Mouse (Mus musculus) T-helper 1 cell (primary cell): ENCODE results near the gene Alb.

Experiments
- in situ Hi-C: fragments of 300-600 bp; cut with MboI, MseI; formaldehyde crosslinking; loops from one replicate; pipeline ENCODE4 v1.15.1; 2025; ENCODE audit warnings: high pct_unique_total_duplicates

Gene Alb

DNA sequence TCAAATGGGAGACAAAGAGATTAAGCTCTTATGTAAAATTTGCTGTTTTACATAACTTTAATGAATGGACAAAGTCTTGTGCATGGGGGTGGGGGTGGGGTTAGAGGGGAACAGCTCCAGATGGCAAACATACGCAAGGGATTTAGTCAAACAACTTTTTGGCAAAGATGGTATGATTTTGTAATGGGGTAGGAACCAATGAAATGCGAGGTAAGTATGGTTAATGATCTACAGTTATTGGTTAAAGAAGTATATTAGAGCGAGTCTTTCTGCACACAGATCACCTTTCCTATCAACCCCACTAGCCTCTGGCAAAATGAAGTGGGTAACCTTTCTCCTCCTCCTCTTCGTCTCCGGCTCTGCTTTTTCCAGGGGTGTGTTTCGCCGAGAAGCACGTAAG is at the start of gene Alb:
Alb (plus strand) TSS at position 279 of the 400 bp plus-strand sequence.
- in situ Hi-C loops: no loop called here

DNA sequence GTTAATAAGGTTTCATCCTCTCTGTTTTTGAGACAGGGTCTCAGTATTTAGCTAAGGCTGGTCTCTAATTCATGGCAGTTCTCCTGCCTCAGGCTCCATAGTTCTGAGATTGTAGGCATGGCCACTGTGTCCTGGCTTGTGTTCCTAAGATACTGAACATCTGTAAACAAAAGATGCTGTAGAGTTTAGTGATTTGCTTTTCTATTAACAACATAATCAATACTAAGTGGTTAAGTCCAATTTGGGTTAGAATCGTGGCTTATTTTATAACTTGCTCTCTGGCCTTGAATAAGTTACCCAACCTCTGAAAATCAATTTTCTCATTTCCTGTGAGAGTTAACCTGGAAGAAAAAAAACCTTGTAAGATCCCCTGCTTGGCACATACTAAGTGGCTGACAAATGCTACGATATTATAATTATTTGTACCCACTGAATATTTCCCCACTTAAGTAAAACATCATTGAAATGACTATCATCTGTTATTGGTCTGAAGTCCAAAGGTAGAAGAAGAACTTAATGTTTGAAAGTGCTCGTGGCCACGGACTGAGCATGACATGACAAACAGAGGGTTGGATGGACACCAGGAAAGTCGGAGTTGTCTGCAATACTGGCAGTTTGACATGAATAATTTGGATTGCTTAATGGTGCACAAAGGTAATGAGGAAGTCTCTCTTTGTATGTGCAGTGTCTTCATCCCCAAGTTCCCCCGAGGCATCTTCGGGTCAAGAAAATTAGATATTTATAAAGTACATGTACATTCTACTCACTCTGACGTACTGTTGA is 46.4 kb upstream of the Alb start:
- in situ Hi-C loops: no loop called here

DNA sequence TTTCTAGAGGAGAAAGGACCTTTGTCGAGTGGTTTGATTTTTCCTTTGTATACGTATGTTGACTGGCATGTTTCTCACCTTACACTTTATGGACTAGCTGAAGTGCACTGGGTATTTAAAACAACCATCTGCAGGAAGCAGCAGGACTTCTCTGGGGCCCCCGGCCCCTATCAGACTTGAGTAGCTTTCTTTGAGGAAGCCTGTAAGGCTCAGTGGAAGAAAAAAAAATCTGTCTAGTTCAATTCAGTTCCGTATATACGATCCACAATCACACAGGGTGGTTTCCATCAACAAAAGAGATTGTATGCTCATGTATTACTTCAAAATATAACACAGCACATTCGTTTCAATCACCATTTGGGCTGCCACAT is 45.8 kb upstream of the Alb start:
- in situ Hi-C loops: no loop called here

DNA sequence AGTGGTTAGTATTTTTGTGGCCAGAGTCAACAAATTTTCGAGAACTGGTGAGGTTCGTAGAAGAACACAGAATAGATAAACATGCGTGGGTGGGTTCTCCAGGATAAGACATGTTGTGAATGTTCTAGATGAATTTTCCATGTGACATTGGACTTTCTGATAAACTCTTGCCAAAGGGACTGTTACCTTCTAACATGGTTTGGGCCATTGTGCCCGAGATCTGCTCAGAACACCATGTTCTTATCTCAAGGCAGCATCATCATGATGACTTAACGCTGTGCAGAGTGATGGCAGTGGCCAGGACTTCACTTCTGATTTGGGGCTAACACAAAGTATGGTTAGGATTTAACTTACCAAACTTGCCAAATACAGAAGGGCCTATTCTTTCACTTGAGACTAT is 36.1 kb upstream of the Alb start:
- in situ Hi-C loops: no loop called here

DNA sequence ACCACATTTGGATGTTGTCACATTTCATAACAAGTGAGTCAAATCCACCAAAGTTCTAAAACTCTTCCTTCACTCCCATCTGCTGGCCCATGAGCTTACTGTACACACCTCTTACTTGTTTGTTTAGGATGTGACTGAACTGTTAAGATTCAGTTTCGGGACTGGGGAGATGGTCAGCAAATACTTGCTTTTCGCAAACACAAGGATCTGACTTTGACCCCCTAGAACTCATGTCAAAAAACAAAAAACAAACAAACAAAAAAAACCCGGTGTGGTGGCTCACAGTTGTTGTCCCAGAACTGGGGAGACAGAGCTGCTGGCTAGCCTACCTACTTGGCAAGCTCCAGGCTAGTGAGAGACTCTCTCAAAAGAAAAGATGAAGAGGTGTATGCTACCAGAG is 35.5 kb upstream of the Alb start:
- in situ Hi-C loops: no loop called here

DNA sequence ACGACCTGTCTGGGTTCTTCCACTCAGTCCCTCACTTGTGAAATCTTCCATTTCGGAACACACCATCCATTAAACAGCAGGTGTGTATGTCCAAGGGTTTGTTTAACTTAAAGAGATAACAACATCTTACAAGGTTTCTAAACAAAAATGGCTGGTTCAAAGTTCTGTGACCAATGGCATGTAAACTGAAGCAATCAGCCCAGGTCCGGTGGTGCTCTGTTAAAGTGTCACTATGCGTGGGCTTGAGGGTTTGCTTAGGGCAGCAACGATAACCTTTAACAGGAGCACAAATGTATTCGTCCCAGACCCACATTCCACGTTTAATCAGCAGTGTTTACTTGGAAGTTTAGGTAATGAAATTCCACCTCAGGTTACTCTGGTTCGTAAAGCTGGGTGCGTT is 29.6 kb upstream of the Alb start:
- in situ Hi-C loops: no loop called here

DNA sequence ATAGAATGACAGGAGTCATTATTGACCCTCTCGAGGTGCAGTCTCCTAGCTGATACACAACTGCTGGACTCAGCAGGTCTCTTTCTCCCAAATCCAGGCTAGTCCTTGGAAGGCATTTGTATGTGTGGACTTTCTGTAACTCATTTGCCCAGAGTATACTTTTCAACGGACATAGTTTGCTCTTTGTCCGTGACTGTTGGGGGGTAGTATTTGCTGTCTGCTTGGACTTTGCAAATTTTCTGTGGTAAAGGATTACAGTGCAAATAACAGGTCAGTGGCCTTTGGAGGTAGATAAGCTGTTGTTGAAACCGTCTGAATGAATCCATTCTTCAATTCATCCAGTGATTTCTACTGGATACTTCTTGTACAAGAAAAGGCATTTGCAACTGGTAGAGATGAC is 21.5 kb upstream of the Alb start:
- in situ Hi-C loops: no loop called here

DNA sequence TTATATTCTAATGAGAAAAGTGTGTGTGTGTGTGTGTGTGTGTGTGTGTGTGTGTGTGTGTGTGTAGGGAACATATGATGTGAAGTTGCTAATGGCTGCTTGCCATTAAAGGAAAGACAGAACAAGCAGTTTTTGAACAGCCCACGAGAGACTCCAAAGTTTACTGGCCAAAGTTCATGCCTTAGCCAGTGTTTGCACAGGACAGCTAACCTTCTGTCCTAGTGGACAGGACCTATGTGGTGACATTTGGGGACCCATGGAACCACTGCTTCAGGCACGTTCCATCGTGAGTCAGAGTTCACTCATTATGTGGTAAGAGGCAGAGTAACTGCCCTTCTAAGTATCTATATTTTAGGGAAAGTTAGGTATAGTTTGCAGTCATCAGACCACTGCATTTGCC is 13.1 kb upstream of the Alb start:
- in situ Hi-C loops: no loop called here

DNA sequence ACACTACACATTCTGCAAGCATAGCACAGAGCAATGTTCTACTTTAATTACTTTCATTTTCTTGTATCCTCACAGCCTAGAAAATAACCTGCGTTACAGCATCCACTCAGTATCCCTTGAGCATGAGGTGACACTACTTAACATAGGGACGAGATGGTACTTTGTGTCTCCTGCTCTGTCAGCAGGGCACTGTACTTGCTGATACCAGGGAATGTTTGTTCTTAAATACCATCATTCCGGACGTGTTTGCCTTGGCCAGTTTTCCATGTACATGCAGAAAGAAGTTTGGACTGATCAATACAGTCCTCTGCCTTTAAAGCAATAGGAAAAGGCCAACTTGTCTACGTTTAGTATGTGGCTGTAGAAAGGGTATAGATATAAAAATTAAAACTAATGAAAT is 10.7 kb upstream of the Alb start:
- in situ Hi-C loops: no loop called here

DNA sequence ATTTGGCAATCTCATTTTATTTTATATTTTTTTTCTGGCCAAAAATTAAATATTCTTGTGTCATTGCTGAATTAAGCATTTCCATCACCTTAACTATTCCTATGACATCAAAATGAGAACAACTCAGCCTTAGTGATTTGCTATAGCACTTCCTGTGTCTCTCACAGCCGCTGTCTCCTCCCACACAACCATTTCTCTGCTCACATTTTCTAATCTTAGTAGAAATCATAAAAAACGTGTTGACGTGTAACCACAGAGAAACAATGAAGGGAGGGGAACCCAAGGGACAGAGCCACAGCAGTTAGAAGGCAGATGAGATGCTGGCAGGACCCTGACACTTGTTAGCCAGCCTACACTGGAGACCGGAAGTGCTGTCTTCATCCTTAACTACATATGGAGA is 8.0 kb upstream of the Alb start:
- in situ Hi-C loops: no loop called here

DNA sequence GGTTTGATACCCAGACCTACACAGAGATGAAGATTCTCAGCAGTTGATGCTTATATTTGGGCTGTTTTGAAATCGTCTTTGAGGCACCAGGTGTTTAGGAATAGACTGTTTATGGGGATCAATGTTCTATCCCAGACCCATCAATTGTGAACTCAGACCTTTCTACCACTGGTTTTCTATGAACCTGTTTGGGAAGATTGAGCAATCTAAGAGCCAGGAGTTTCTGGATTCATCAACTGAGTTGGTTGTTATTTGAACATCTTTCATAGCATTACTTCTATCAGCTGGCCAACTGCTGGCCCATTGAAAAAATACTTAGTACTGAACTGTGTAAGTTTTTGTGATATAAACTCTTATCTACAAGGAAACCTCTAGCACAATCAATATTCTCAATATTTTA is 3.5 kb upstream of the Alb start:
- in situ Hi-C loops: no loop called here

DNA sequence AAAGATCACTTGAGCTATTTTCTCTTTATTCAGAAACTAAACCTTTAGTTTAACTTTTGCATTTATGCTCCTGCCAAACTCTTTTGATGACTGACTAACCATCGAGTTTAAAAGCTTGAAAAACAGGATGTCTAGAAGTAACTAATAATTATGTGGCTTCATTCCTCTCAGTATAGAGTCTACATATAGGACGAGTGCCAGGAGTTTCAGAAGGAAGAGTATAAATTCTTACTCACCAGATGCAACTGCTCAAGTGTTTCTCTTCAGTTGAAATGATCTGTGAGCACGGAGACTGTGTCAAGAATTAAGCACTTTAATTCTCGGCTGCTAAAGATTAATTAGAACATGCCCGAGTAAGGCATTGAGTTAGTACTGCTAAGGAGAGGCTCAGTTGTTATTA is 2.0 kb upstream of the Alb start:
- in situ Hi-C loops: no loop called here

DNA sequence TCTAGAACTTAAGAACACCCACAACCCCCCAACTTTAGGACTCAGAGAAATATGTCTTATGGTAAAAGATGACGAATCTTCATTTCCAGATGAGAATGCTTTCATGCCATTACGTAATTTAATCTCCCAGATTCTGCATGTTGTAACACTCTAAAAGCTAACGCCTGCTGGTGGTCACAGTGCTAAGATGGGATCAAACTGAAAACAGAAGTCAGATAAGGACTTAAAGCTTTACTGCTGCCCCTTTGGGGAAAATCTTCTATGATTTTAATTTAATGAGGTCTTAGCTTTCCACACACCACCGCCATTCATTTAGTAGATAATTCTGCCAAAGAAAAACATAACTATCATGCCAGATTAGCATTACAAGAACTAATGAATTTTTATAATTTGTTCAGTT is 6.1 kb downstream of the Alb start:
- in situ Hi-C loops: no loop called here

DNA sequence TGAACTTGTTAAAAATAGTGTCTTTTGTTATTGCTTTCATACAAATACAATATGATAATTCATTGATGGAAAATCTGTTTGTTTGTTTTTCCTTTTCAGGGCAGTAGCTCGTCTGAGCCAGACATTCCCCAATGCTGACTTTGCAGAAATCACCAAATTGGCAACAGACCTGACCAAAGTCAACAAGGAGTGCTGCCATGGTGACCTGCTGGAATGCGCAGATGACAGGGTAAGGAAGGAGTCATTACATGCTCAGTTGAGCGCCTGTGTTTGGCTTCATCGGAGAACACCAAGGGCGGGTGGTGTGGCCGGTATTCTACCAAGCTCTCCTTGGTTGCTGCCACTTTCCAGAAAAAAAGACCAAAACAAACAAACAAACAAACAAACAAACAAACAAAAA is 6.5 kb downstream of the Alb start:
- in situ Hi-C loops: no loop called here

DNA sequence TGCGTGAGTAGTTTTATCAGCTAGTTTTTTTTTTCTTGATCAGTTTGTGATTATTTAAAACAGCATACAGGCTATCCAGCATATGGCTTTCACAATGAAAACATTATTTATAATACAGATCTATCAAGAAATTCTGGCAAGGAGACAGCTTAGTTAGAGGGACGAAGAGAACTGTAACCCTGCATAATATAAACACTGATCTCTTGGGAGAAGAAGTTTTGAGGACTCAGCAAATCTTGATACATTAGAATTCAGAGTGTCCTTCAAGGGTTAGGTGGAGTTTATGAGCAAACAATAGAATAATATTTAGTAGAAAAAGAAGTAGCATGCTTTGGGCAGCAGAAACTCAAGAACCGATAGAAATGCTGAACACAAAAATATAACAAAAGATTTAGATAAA is 10.1 kb downstream of the Alb start:
- in situ Hi-C loops: no loop called here

DNA sequence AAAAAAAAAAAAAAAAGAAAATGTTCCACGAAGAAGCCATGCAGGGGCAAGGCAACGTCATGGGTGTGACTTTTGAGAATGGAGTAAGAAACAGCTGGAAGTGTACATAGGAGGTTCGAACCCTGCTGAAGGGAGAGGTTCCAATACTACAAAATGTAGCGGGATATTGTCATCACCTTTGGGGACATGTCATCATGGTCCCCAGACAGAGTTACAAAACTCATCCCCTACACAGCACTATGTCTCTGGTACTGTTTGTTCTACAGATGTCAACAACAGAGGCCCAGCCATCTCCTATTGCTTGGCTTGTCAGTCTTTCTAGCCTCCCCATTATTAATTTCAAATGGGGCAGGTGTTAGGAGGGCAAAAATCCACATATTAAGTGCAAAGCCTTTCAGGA is 13.2 kb downstream of the Alb start:
- in situ Hi-C loops: no loop called here

DNA sequence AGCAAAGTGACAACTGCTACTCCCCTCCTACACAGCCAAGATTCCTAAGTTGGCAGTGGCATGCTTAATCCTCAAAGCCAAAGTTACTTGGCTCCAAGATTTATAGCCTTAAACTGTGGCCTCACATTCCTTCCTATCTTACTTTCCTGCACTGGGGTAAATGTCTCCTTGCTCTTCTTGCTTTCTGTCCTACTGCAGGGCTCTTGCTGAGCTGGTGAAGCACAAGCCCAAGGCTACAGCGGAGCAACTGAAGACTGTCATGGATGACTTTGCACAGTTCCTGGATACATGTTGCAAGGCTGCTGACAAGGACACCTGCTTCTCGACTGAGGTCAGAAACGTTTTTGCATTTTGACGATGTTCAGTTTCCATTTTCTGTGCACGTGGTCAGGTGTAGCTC is 13.7 kb downstream of the Alb start:
- in situ Hi-C loops: no loop called here

DNA sequence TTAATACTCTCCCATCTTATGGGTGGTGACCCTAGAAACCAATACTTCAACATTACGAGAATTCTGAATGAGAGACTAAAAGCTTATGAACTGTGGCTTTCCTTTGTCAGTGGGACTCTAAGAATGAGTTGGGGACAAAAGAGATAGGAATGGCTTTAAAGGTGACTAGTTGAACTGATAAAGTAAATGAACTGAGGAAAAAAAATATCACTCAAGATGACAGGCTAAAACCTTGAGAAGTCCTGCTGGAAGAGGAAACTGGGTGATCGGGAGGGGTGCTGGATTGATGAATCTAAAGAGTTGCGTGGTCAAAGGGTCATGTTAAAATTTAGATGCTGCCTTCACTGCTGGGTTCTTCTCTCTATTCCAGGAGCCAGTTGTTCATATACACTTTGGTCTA is 16.0 kb downstream of the Alb start:
- in situ Hi-C loops: no loop called here

DNA sequence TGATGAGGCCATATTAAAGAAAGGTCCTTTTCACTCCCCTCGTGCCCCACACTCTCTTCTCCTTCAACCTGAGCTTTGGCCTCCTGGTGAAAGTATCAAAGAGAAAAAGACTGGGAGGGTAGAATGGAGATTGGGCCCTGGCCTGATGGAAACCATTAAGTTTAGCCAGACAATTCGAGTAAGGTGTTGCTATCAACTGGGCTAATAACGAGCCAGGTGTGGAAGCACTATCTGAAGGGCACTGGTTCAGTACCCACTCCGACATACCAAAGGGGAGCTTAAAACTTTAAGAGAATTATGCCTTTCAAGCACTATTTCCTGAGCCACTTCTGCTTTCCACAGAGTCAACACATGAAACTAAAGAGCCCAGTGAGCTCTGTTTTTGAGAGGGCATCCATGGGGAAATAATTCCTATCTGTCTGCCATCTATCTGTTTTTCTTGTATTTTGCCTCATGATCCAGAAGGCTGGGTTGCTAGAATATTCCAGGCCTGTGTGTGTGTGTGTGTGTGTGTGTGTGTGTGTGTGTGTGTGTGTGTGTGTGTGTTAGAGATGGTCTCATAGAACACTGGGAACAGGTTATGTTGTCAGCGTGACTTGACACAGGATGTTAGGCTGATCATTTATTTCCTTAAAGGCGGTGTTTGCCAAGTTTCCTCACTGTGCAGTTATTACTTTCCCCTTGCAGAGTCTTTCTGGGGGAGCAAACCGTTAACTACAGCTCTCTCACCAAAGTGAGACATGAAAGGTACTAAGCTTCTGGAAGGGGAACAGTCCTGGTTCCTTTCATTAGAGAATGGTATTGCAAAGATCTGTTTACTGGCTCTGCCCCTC is 16.8 kb downstream of the Alb start:
- in situ Hi-C loops: no loop called here

DNA sequence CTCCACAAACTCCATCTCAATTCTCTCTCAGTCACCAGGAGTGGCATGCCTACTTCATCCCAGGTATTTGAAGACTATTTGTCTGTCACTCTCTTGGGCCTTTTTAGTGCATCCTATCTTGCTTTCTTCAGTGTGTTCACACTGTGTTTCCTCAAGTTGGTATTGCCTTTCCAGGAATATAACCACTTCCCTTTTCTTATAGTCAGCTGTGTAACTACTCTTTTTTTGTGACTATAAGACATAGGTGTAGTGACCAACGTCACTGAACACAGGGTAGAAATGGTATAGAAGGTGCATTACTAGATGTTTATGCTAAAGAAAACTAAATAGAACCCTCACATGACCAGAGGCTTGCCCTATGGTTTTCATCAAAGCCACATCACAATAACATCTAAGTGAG is 18.2 kb downstream of the Alb start:
- in situ Hi-C loops: no loop called here

DNA sequence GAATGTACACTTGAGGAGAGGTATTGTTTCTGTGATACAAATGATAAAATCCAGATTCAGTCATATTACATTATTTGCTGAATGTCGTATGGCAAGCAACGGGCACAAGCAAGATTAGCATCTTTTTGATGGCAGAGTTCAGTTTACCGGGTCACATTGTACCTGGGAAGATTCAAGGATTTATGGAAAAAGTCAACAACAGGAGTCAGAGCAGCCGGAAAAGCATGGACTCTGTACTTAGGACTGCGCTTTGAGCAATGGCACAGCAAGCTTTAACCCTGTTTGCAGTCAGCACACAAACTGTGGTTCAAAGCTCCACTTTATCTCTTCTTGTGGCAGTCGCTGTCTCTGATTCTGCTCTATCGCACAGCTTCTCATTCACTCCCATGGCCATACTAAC is 24.9 kb downstream of the Alb start:
- in situ Hi-C loops: no loop called here

DNA sequence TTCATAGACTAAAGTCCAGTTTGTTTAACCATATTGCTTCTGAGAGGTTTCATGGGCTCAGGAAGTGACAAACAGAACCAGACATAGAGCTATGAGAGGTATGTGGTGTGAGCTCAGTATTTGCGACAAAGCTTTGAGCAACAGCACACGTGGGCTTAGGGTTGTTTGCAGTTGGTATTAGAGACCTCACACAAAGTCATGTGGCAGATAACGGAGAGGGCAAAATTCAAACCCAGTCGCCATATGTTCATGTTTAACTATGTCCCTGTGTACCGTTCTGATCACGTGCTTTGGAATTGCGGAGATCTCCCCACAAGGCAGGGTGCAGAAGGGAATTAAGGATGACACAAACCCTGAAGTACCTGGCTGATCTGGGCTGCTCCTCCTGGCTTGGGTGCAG is 27.6 kb downstream of the Alb start:
- in situ Hi-C loops: no loop called here

DNA sequence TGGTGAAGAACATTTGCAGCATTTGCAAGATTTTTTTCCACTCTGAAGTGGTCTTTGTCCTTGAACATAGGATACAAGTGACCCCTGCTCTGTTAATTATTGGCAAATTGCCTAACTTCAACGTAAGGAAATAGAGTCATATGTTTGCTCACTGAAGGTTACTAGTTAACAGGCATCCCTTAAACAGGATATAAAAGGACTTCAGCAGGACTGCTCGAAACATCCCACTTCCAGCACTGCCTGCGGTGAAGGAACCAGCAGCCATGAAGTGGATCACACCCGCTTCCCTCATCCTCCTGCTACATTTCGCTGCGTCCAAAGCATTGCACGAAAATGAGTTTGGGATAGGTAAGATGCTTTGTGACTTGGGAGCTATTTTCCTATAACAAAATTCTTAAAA is 29.8 kb downstream of the Alb start, which contains the start of gene Afp:
Afp (plus strand) TSS at position 220 of the 400 bp plus-strand sequence.
- in situ Hi-C loops: loop anchor here (10.0 kb wide), 1 partner anchor 2004 kb away; no protein-coding TSS in a partner anchor
